Mouse (Mus musculus) CH12.LX (cell line): ENCODE measurements around the gene Spdye4c. TPM values are rescaled to one million over a fixed set of nuclear protein-coding genes. Genes with fewer than 3 reads are reported as not detected.

Experiments
- DNase-seq: peaks from one replicate; pipeline ENCODE4 v3.0.0-alpha.2; 2013; ENCODE audit errors: extremely low read depth
- H3K27ac ChIP-seq: 2 replicates; pipeline ENCODE4 v1.5.1; 2012; ENCODE audit warnings: low read depth, mild to moderate bottlenecking, control low read depth, moderate library complexity; ENCODE audit not compliant: insufficient read depth
- H3K27me3 ChIP-seq: replicated peaks from 2 replicates; pipeline ENCODE3; 2012; ENCODE audit warnings: inconsistent platforms
- H3K36me3 ChIP-seq, 2 experiments: replicated peaks in 1 of 2; 2 replicates each; pipeline versions ENCODE3 to v1.6.1; 2012; ENCODE audit warnings: inconsistent platforms in 1 of 2, low read length in 1 of 2, mild to moderate bottlenecking in 1 of 2, mixed read lengths in 1 of 2, moderate library complexity in 1 of 2; ENCODE audit not compliant: control insufficient read depth in 1 of 2, insufficient read depth in 1 of 2
- H3K4me1 ChIP-seq, 2 experiments: 2 replicates each; pipeline ENCODE4 v1.6.1; 2012; ENCODE audit warnings: inconsistent platforms in 1 of 2, moderate library complexity in 1 of 2; ENCODE audit not compliant: insufficient read depth in 2 of 2, control insufficient read depth in 1 of 2
- H3K4me2 ChIP-seq: 2 replicates; pipeline ENCODE4 v1.6.1; 2012; ENCODE audit warnings: low read depth, mild to moderate bottlenecking, control low read depth; ENCODE audit not compliant: poor library complexity, insufficient read depth, severe bottlenecking
- H3K4me3 ChIP-seq, 3 experiments: fragments of 150-350 bp in 1 of 3; sonication (generic) in 1 of 3; replicated peaks in 1 of 3; 2 replicates each; pipeline versions ENCODE3 to v1.5.1; 2011 to 2012; ENCODE audit warnings: low read depth in 2 of 3, low read length in 2 of 3, mild to moderate bottlenecking in 2 of 3, moderate library complexity in 2 of 3, control low read depth in 1 of 3, improper control_type of control experiment in 1 of 3, inconsistent platforms in 1 of 3, mixed read lengths in 1 of 3; ENCODE audit not compliant: poor library complexity in 1 of 3
- H3K79me2 ChIP-seq: replicated peaks from 2 replicates; pipeline ENCODE4 v1.6.1; 2012; ENCODE audit warnings: mild to moderate bottlenecking, moderate library complexity; ENCODE audit not compliant: control insufficient read depth, poor library complexity, insufficient read depth, severe bottlenecking; ENCODE audit errors: extremely low read depth
- H3K9ac ChIP-seq: 2 replicates; pipeline ENCODE4 v1.6.1; 2012; ENCODE audit warnings: low read depth, mild to moderate bottlenecking, control low read depth, moderate library complexity; ENCODE audit not compliant: insufficient read depth
- H3K9me3 ChIP-seq: replicated peaks from 2 replicates; pipeline ENCODE3; 2012; ENCODE audit warnings: low read length, inconsistent platforms, mixed read lengths
- CHD1 ChIP-seq: IDR thresholded peaks from 2 replicates; pipeline ENCODE4 v1.6.1; 2012; ENCODE audit warnings: low read depth, low read length, improper control_type of control experiment, inconsistent platforms
- CTCF ChIP-seq, 2 experiments: IDR thresholded peaks in 1 of 2; conservative IDR thresholded peaks in 1 of 2; 2 replicates each; pipeline ENCODE4 v1.5.1; 2011 to 2012; ENCODE audit warnings: low read depth in 2 of 2, low read length in 2 of 2, improper control_type of control experiment in 1 of 2, inconsistent platforms in 1 of 2, mild to moderate bottlenecking in 1 of 2, moderate library complexity in 1 of 2
- E2F4 ChIP-seq: IDR thresholded peaks from 2 replicates; pipeline ENCODE4 v1.6.1; 2011; ENCODE audit warnings: low read depth, low read length, improper control_type of control experiment; ENCODE audit not compliant: insufficient replicate concordance
- ELF1 ChIP-seq: IDR thresholded peaks from 2 replicates; pipeline ENCODE4 v1.6.1; 2014; ENCODE audit warnings: low read depth, mild to moderate bottlenecking, inconsistent platforms, low read length, improper control_type of control experiment
- EP300 ChIP-seq: IDR thresholded peaks from 2 replicates; pipeline ENCODE4 v1.6.1; 2011; ENCODE audit warnings: low read length, improper control_type of control experiment
- GABPA ChIP-seq: IDR thresholded peaks from 2 replicates; pipeline ENCODE4 v1.6.1; 2012; ENCODE audit warnings: low read depth, low read length, improper control_type of control experiment, inconsistent platforms; ENCODE audit not compliant: insufficient replicate concordance
- MAFK ChIP-seq: IDR thresholded peaks from 2 replicates; pipeline ENCODE4 v1.6.1; 2011; ENCODE audit warnings: low read length, improper control_type of control experiment; ENCODE audit not compliant: insufficient replicate concordance
- MAX ChIP-seq: IDR thresholded peaks from 2 replicates; pipeline ENCODE4 v1.6.1; 2011; ENCODE audit warnings: low read length, improper control_type of control experiment
- MAZ ChIP-seq: IDR thresholded peaks from 2 replicates; pipeline ENCODE4 v1.6.1; 2012; ENCODE audit warnings: low read depth, mild to moderate bottlenecking, inconsistent platforms, low read length, improper control_type of control experiment, moderate library complexity
- MEF2A ChIP-seq: IDR thresholded peaks from 2 replicates; pipeline ENCODE4 v1.6.1; 2014; ENCODE audit warnings: low read depth, mild to moderate bottlenecking, inconsistent platforms, low read length, improper control_type of control experiment, borderline replicate concordance
- MXI1 ChIP-seq: IDR thresholded peaks from 2 replicates; pipeline ENCODE4 v1.6.1; 2011; ENCODE audit warnings: mild to moderate bottlenecking, low read depth, low read length, improper control_type of control experiment
- MYC ChIP-seq: IDR thresholded peaks from 2 replicates; pipeline ENCODE4 v1.6.1; 2011; ENCODE audit warnings: low read depth, mild to moderate bottlenecking, improper control_type of control experiment, low read length
- NELFE ChIP-seq: IDR thresholded peaks from 2 replicates; pipeline ENCODE4 v1.6.1; 2011; ENCODE audit warnings: low read depth, low read length, improper control_type of control experiment
- PAX5 ChIP-seq: IDR thresholded peaks from 2 replicates; pipeline ENCODE4 v1.6.1; 2012; ENCODE audit warnings: low read length, inconsistent platforms, mixed read lengths
- RCOR1 ChIP-seq: conservative IDR thresholded peaks from 2 replicates; pipeline ENCODE4 v1.6.1; 2012; ENCODE audit warnings: low read depth, mild to moderate bottlenecking, inconsistent platforms, low read length, improper control_type of control experiment
- SIN3A ChIP-seq: IDR thresholded peaks from 2 replicates; pipeline ENCODE4 v1.6.1; 2012; ENCODE audit warnings: low read length, improper control_type of control experiment, inconsistent platforms
- SMC3 ChIP-seq: IDR thresholded peaks from 2 replicates; pipeline ENCODE4 v1.6.1; 2011; ENCODE audit warnings: low read depth, low read length, improper control_type of control experiment
- TCF12 ChIP-seq: IDR thresholded peaks from 2 replicates; pipeline ENCODE4 v1.6.1; 2014; ENCODE audit warnings: low read depth, mild to moderate bottlenecking, inconsistent platforms, low read length, improper control_type of control experiment
- UBTF ChIP-seq: IDR thresholded peaks from 2 replicates; pipeline ENCODE4 v1.6.1; 2012; ENCODE audit warnings: low read depth, mild to moderate bottlenecking, inconsistent platforms, low read length, improper control_type of control experiment, moderate library complexity
- USF2 ChIP-seq: conservative IDR thresholded peaks from 2 replicates; pipeline ENCODE4 v1.6.1; 2011; ENCODE audit warnings: low read depth, low read length, improper control_type of control experiment
- ZKSCAN1 ChIP-seq: IDR thresholded peaks from 2 replicates; pipeline ENCODE4 v1.6.1; 2012; ENCODE audit warnings: low read depth, inconsistent platforms, low read length, improper control_type of control experiment, borderline replicate concordance
- ZMIZ1 ChIP-seq: IDR thresholded peaks from 2 replicates; pipeline ENCODE4 v1.6.1; 2012; ENCODE audit warnings: low read depth, mild to moderate bottlenecking, inconsistent platforms, low read length, improper control_type of control experiment
- dilution Hi-C: fragments of 300-500 bp; cut with MboI; formaldehyde crosslinking; loops from 2 replicates; pipeline ENCODE4 v1.14.3; 2020; ENCODE audit warnings: low sequenced_read_pairs; ENCODE audit not compliant: extremely low pct_unique_long_range_greater_than_20kb, extremely low pct_ligation_motif_present
- in situ Hi-C: fragments of 300-500 bp; cut with MboI; formaldehyde crosslinking; loops from 3 replicates; pipeline ENCODE4 v1.14.3; 2019; ENCODE audit warnings: low sequenced_read_pairs, low pct_ligation_motif_present, low pct_unique_long_range_greater_than_20kb, mixed read lengths
- polyA plus RNA-seq: library from polyadenylated mRNA; unstranded; fragments of >175 nt; gene quantifications from 2 replicates; pipeline ENCODE4 v1.2.1, GENCODE M21; 2012; ENCODE audit warnings: low read depth; ENCODE audit not compliant: insufficient read length
- total RNA-seq, 2 experiments: library from RNA; depleted of rRNA; stranded (reverse); fragments of 300-350 nt in 1 of 2; fragments of >200 nt in 1 of 2; gene quantifications; 2 replicates each; pipeline ENCODE4 v1.2.3; 2012 to 2014

Spdye4c gene
- total and polyA plus RNA-seq, 3 experiments: not detected

DNA sequence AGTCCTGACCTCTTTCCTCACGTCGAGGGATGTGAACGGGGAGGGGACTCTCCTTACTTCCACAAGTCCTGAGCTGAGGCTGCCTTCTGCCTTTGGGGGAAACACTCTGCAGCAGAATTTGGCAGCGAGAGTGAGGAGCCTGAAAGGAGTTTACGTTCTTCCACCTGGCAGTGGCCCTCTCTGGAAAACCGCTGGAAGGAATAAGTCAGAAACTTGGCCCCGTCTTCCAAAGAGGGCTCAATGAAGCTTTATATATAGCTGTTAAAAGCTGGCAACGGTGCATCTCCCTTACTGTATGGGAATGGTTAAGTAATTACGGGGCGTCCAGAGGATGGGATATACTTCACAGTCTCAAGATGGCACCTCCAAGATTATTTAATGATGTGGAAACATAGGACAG is 43.9 kb upstream of the Spdye4c start:
- dilution Hi-C loops (no loop called here), in situ Hi-C loops (loop anchor here (10.0 kb wide), 2 partner anchors 112 to 142 kb away; no protein-coding TSS in a partner anchor)
- Histone ChIP-seq H3K27me3 (no peaks in the 10 kb centered on the region), H3K9ac (no peak overlapping the region), H3K4me1 (peaks cover 14 to 39% of the 10 kb centered on the region in 2 experiments), H3K36me3 (no peaks in the 10 kb centered on the region), H3K4me2 (no peak overlapping the region), H3K27ac (no peak overlapping the region), H3K4me3 (no peak overlapping the region), H3K79me2 (no peaks in the 10 kb centered on the region), H3K9me3 (peaks cover 3% of the 10 kb centered on the region)
- DNase-seq: no peak
- TF ChIP-seq ELF1 (no peak), RCOR1 (no peak), SMC3 (no peak), TCF12 (no peak), GABPA (no peak), E2F4 (no peak), MAFK (no peak), ZMIZ1 (no peak), MAX (no peak), MXI1 (no peak), CTCF (conservative IDR thresholded peaks at IDR 0.05 in 1 of 2, IDR thresholded peaks at IDR 0.05 in 1 of 2; ENCODE audit: low read depth in 2 of 2, low read length in 2 of 2) (no peak), UBTF (no peak), EP300 (no peak), SIN3A (no peak), PAX5 (no peak)

DNA sequence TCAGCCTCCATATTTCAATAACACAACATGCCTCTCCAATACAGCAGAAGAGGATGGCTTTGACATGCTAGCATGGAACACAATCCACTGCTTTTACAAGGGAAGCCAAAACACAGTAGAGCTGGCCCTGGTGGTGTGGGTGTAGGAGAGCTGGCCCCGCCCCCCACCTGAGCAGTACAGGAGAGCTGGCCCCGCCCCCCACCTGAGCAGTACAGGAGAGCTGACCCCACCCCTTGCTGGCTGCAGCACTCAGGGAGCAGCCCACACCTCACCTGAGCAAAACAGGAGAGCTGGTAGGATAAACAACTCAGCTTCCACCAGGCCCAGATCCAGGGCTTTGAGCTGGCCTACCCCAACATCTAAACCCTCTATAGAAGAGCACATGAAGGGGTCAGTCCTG is 42.7 kb upstream of the Spdye4c start:
- DNase-seq: no peak
- Histone ChIP-seq H3K9ac (no peak overlapping the region), H3K79me2 (no peaks in the 10 kb centered on the region), H3K4me3 (no peak overlapping the region), H3K27me3 (no peaks in the 10 kb centered on the region), H3K4me1 (peaks cover 15 to 47% of the 10 kb centered on the region in 2 experiments), H3K27ac (no peak overlapping the region), H3K9me3 (peaks cover 3% of the 10 kb centered on the region), H3K4me2 (no peak overlapping the region), H3K36me3 (no peaks in the 10 kb centered on the region)
- TF ChIP-seq MXI1 (no peak), PAX5 (no peak), USF2 (no peak), MEF2A (no peak), MAZ (no peak), NELFE (no peak), ZMIZ1 (no peak), ZKSCAN1 (no peak), MYC (no peak), MAX (no peak), UBTF (no peak), ELF1 (no peak), MAFK (no peak), CHD1 (no peak)
- in situ Hi-C loops (loop anchor here (10.0 kb wide), 2 partner anchors 113 to 143 kb away; no protein-coding TSS in a partner anchor), dilution Hi-C loops (no loop called here)
